Mouse (Mus musculus) hematopoietic stem cell, adult 5-6 weeks (primary cell): ENCODE results near the gene Ripply1. TPM values are rescaled to one million over a fixed set of nuclear protein-coding genes. Genes with fewer than 3 reads are reported as not detected.
A peak's percentile ranks its signal among the peaks of the same experiment; 100 is the strongest.

Source experiments
- ATAC-seq, 2 experiments: fragments of 125-278 bp in 1 of 2; replicated peaks in 1 of 2; 2 replicates each; pipeline ENCODE4 v1.8.0; 2016 to 2017; ENCODE audit warnings: inconsistent platforms in 2 of 2, mild to moderate bottlenecking in 2 of 2, moderate number of reproducible peaks in 2 of 2, low read depth in 1 of 2, moderate TSS enrichment in 1 of 2; ENCODE audit not compliant: low FRiP score in 2 of 2, poor library complexity in 2 of 2, severe bottlenecking in 2 of 2, insufficient read depth in 1 of 2, low TSS enrichment in 1 of 2
- total RNA-seq: library from RNA; stranded (forward); fragments of 172-1452, 232-1000 nt; gene quantifications from 2 replicates; pipeline ENCODE4 v1.2.3, GENCODE M21; 2017

Ripply1 gene
- not detected in 2 replicates for total RNA-seq

GRCm38 (mm10) chrX:139782278-139783044, at the start of gene Ripply1:
TSS of gene Ripply1 (minus strand) at chrX:139782353.
- ATAC-seq: no peak

GRCm38 (mm10) chrX:139828363-139829092, 46.4 kb upstream of the Ripply1 start:
- ATAC-seq: no peak

GRCm38 (mm10) chrX:139826926-139827325, 44.8 kb upstream of the Ripply1 start:
- no peak for ATAC-seq

GRCm38 (mm10) chrX:139825402-139825801, 43.2 kb upstream of the Ripply1 start:
- ATAC-seq: no peak

- no peak for ATAC-seq
These were observed 33.0 kb upstream of the Ripply1 start for GRCm38 (mm10) chrX:139815201-139815600.

- peak; percentile 33 to 78 for ATAC-seq
These were observed 32.0 kb upstream of the Ripply1 start for GRCm38 (mm10) chrX:139814018-139814635.

GRCm38 (mm10) chrX:139813299-139814002, 31.3 kb upstream of the Ripply1 start:
- ATAC-seq: peak; percentile 9 to 68; a peak in 2 of 4 replicates

- ATAC-seq: no peak
These were observed 30.6 kb upstream of the Ripply1 start for GRCm38 (mm10) chrX:139812636-139813298.

GRCm38 (mm10) chrX:139808501-139808900, 26.3 kb upstream of the Ripply1 start:
- no peak for ATAC-seq

GRCm38 (mm10) chrX:139808085-139808484, 25.9 kb upstream of the Ripply1 start:
- ATAC-seq: no peak

GRCm38 (mm10) chrX:139807391-139807790, 25.2 kb upstream of the Ripply1 start:
- no peak for ATAC-seq

- ATAC-seq: no peak
These were observed 23.8 kb upstream of the Ripply1 start for GRCm38 (mm10) chrX:139805918-139806317.

GRCm38 (mm10) chrX:139803028-139803427, 20.9 kb upstream of the Ripply1 start:
- ATAC-seq: no peak

- ATAC-seq: no peak
These were observed 18.3 kb upstream of the Ripply1 start, which contains the start of gene Cldn2 for GRCm38 (mm10) chrX:139800406-139800878. TSS of gene Cldn2 (plus strand) at chrX:139800828.

- no peak for ATAC-seq
These were observed 17.8 kb upstream of the Ripply1 start for GRCm38 (mm10) chrX:139799953-139800352.

- ATAC-seq: peak; percentile 37 to 62; a peak in 3 of 4 replicates
These were observed 15.7 kb upstream of the Ripply1 start for GRCm38 (mm10) chrX:139797875-139798274.

- peak in 1 of 2 experiments; percentile 67; a peak in 2 of 4 replicates for ATAC-seq
These were observed 13.9 kb upstream of the Ripply1 start for GRCm38 (mm10) chrX:139796037-139796436.
